In genomic region chr2:132262879-132263398, GRCm38 (mm10) we compare ENCODE assay signal across 8 mouse cellular contexts. TPM values are rescaled to one million over a fixed set of nuclear protein-coding genes. Genes with fewer than 3 reads are reported as not detected.
DNase-seq lines count a peak whose midpoint lies in the region; ATAC-seq and TF ChIP-seq lines count a peak whose summit lies in the region.

Gene Cds2, plus strand, starts transcription at chr2:132263148.

- H3K9me3 ChIP-seq in megakaryocyte, embryonic 14.5 days: no peaks in the 10 kb centered on the region

- peaks cover 4% of the 10 kb centered on the region for H3K4me1 ChIP-seq in cortical plate, adult 2 months (ENCODE audit: control insufficient read depth, insufficient read depth, low read length)
- H3K4me1 ChIP-seq in megakaryocyte, embryonic 14.5 days: peaks cover 34% of the 10 kb centered on the region

- peak; percentile 88 for TF ChIP-seq CTCF in cortical plate, adult 2 months (IDR thresholded peaks at IDR 0.05; ENCODE audit: extremely low read depth, insufficient read depth, low read length)

- peaks cover 22% of the 10 kb centered on the region for H3K36me3 ChIP-seq in megakaryocyte, embryonic 14.5 days (replicated peaks; ENCODE audit: low read length)

- peak; percentile 98 to 99 for DNase-seq in gastrocnemius, adult 8-10 months (ENCODE audit: low spot score in 2 of 2)
- peak; percentile 95 for DNase-seq in hindlimb bud, embryonic 11.5 days (ENCODE audit: extremely low spot score, low read depth, low spot score)
- peak; percentile 96 to 98 for DNase-seq in left cerebral cortex, adult 8-10 months (ENCODE audit: low spot score in 2 of 2)
- peak; percentile 98 to 99 for DNase-seq in right cerebral cortex, postnatal 10 days (ENCODE audit: low spot score in 2 of 2)
- peak; percentile 98 for DNase-seq in urinary bladder, postnatal 25 days (ENCODE audit: low spot score)

- H3K4me3 ChIP-seq in cortical plate, adult 2 months (ENCODE audit: insufficient read depth, low read length): peak within 1 kb of the TSS; percentile 95
- H3K4me3 ChIP-seq in megakaryocyte, embryonic 14.5 days (replicated peaks): peak within 1 kb of the TSS; percentile 100

- no peaks in the 10 kb centered on the region for H3K27me3 ChIP-seq in megakaryocyte, embryonic 14.5 days (replicated peaks)

- peak within 1 kb of the TSS; percentile 89 for H3K27ac ChIP-seq in cortical plate, adult 2 months (ENCODE audit: insufficient read depth, low read length)

- ATAC-seq in activated CD4-positive, CD25-positive, alpha-beta regulatory T cell, adult 4 months: peak; percentile 88

- peak; percentile 67 for TF ChIP-seq POLR2A in cortical plate, adult 2 months (IDR thresholded peaks at IDR 0.05; ENCODE audit: extremely low read depth, insufficient read depth, low read length)

RNA-seq across cellular contexts. Expression of gene Cds2, which starts in this region (rescaled TPM):
- 10 to 100 TPM; 21.6 to 28.3 TPM for polyA plus RNA-seq in activated CD4-positive, CD25-positive, alpha-beta regulatory T cell, adult 4 months (2017; shearing (Covaris generic))
- polyA plus RNA-seq in cortical plate, adult 2 months (2012; rRNA removed): 144 and 149 TPM in 2 replicates
- 10 to 100 TPM; 13.4 to 20.7 (median 15.7) TPM for total RNA-seq in gastrocnemius, adult 8-10 months (2022)
- 100 to 1,000 TPM; 257 to 277 (median 265) TPM for total RNA-seq in left cerebral cortex, adult 8-10 months (2022)
- 13.8 and 21.9 TPM in 2 replicates for polyA plus RNA-seq in megakaryocyte, embryonic 14.5 days (2012; ENCODE audit: insufficient read depth, low replicate concordance)

Comparison
In these comparisons a context has a peak if more than half of its experiments do, and no peak if none do; other contexts are left out.
1. Peak in every context shown above with its lines: DNase-seq, ATAC-seq, H3K4me3 ChIP-seq and H3K27ac ChIP-seq.
2. RNA of gene Cds2 (total RNA-seq): 257 to 277 TPM in left cerebral cortex, adult 8-10 months; 13.4 to 20.7 TPM in gastrocnemius, adult 8-10 months; every median in the first group is over 10 times any median in the second.